Mouse (Mus musculus): ENCODE data around the gene Crebrf. TPM values are rescaled to one million over a fixed set of nuclear protein-coding genes. Genes with fewer than 3 reads are reported as not detected.

Crebrf gene
- polyA plus RNA-seq, 1 experiment: 0.47 TPM

- Histone ChIP-seq H3K4me3 (ENCODE audit: insufficient read depth, poor library complexity, severe bottlenecking) (no peak overlapping the region), H3K27me3 (ENCODE audit: control insufficient read depth, insufficient read depth, insufficient read length) (no peaks in the 10 kb centered on the region), H3K36me3 (ENCODE audit: control insufficient read depth, insufficient read depth) (peaks cover 6% of the 10 kb centered on the region), H3K79me3 (ENCODE audit: low read depth) (peaks cover 3% of the 10 kb centered on the region), H3K79me2 (ENCODE audit: control insufficient read depth, insufficient read depth) (peaks cover 15% of the 10 kb centered on the region), H3ac (ENCODE audit: control insufficient read depth, insufficient read length, low read depth) (no peak overlapping the region)
- no peak for TF ChIP-seq USF1 (IDR thresholded peaks at IDR 0.05; ENCODE audit: low read depth)
- no peak for TF ChIP-seq MYOG (IDR thresholded peaks at IDR 0.05; ENCODE audit: control insufficient read depth, extremely low read depth, insufficient read length)
- TF ChIP-seq CTCF (IDR thresholded peaks at IDR 0.05; ENCODE audit: control insufficient read depth, insufficient read depth, insufficient read length): no peak
- TF ChIP-seq FOSL1 (IDR thresholded peaks at IDR 0.05; ENCODE audit: insufficient read depth, low read length, poor library complexity, severe bottlenecking): no peak
- no peak for TF ChIP-seq CEBPB (IDR thresholded peaks at IDR 0.05; ENCODE audit: low read depth)
- TF ChIP-seq MYOD1 (IDR thresholded peaks at IDR 0.05; ENCODE audit: control insufficient read depth, insufficient read length, low read depth): no peak
- TF ChIP-seq MAX (IDR thresholded peaks at IDR 0.05): no peak
Observed at GRCm38 (mm10) chr17:26691110-26691509, 24.3 kb upstream of the Crebrf start.

DNA sequence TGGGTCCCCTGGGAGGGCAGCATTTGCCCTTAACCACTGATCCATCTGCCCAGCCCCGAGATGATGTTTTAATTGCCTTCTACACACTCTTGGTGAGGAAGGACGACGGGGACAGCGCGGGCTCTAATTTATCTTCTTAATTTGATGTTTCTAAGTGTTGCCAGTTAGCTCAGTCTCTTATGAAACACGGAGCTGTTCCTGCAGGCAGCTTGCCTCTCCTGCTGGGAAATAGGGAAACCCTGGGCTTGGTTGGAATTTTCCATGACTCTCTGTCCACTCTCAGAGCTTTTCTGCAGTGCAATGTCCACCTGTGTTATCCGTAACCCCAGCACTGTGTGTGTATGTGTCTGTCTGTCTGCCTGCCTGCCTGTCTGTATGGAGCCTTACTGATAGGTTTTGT lies 22.0 kb upstream of the Crebrf start:
- Histone ChIP-seq H3K79me3 (ENCODE audit: low read depth) (peaks cover 2% of the 10 kb centered on the region), H3K27me3 (ENCODE audit: control insufficient read depth, insufficient read depth, insufficient read length) (no peaks in the 10 kb centered on the region), H3K4me3 (ENCODE audit: insufficient read depth, poor library complexity, severe bottlenecking) (no peak overlapping the region), H3ac (ENCODE audit: control insufficient read depth, insufficient read length, low read depth) (no peak overlapping the region), H3K79me2 (ENCODE audit: control insufficient read depth, insufficient read depth) (peaks cover 8% of the 10 kb centered on the region), H3K36me3 (ENCODE audit: control insufficient read depth, insufficient read depth) (peaks cover 25% of the 10 kb centered on the region)
- TF ChIP-seq CEBPB (IDR thresholded peaks at IDR 0.05; ENCODE audit: low read depth) (no peak), MYOD1 (IDR thresholded peaks at IDR 0.05; ENCODE audit: control insufficient read depth, insufficient read length, low read depth) (no peak), MYOG (IDR thresholded peaks at IDR 0.05; ENCODE audit: control insufficient read depth, extremely low read depth, insufficient read length) (no peak), FOSL1 (IDR thresholded peaks at IDR 0.05; ENCODE audit: insufficient read depth, low read length, poor library complexity, severe bottlenecking) (no peak), MAX (IDR thresholded peaks at IDR 0.05) (no peak), USF1 (IDR thresholded peaks at IDR 0.05; ENCODE audit: low read depth) (no peak), CTCF (IDR thresholded peaks at IDR 0.05; ENCODE audit: control insufficient read depth, insufficient read depth, insufficient read length) (no peak)

- no peak overlapping the region for H3K4me3 ChIP-seq (ENCODE audit: insufficient read depth, poor library complexity, severe bottlenecking)
- peaks cover 30% of the 10 kb centered on the region for H3K36me3 ChIP-seq (ENCODE audit: control insufficient read depth, insufficient read depth)
- no peak overlapping the region for H3ac ChIP-seq (ENCODE audit: control insufficient read depth, insufficient read length, low read depth)
- peaks cover 2% of the 10 kb centered on the region for H3K79me2 ChIP-seq (ENCODE audit: control insufficient read depth, insufficient read depth)
- peaks cover 2% of the 10 kb centered on the region for H3K79me3 ChIP-seq (ENCODE audit: low read depth)
- H3K27me3 ChIP-seq (ENCODE audit: control insufficient read depth, insufficient read depth, insufficient read length): no peaks in the 10 kb centered on the region
- no peak for TF ChIP-seq MAX (IDR thresholded peaks at IDR 0.05)
Observed at GRCm38 (mm10) chr17:26694171-26694570, 21.3 kb upstream of the Crebrf start.

DNA sequence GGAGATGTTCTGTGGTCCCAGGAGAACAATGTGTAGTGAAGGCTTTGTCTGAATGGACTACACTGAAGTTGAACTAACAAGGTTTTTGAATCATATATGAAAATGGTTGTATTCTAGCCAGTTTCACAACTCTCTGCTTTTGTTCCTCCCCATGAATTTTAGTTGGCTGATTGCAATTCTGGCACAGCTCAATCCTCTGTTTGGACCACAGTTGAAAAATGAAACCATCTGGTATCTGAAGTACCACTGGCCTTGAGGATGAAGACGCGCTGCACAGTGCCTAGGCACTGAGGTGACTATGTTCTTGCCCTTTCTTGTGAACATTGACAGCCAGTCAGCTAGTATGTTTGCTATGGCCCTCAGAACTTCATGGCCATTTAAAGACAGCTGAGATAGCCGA lies 20.3 kb upstream of the Crebrf start:
- TF ChIP-seq MYOG (IDR thresholded peaks at IDR 0.05; ENCODE audit: control insufficient read depth, extremely low read depth, insufficient read length) (no peak), CEBPB (IDR thresholded peaks at IDR 0.05; ENCODE audit: low read depth) (no peak), MYOD1 (IDR thresholded peaks at IDR 0.05; ENCODE audit: control insufficient read depth, insufficient read length, low read depth) (no peak), MAX (IDR thresholded peaks at IDR 0.05) (no peak), USF1 (IDR thresholded peaks at IDR 0.05; ENCODE audit: low read depth) (no peak), FOSL1 (IDR thresholded peaks at IDR 0.05; ENCODE audit: insufficient read depth, low read length, poor library complexity, severe bottlenecking) (no peak), CTCF (IDR thresholded peaks at IDR 0.05; ENCODE audit: control insufficient read depth, insufficient read depth, insufficient read length) (no peak)
- Histone ChIP-seq H3ac (ENCODE audit: control insufficient read depth, insufficient read length, low read depth) (no peak overlapping the region), H3K36me3 (ENCODE audit: control insufficient read depth, insufficient read depth) (peaks cover 37% of the 10 kb centered on the region), H3K4me3 (ENCODE audit: insufficient read depth, poor library complexity, severe bottlenecking) (no peak overlapping the region), H3K27me3 (ENCODE audit: control insufficient read depth, insufficient read depth, insufficient read length) (no peaks in the 10 kb centered on the region), H3K79me3 (ENCODE audit: low read depth) (peaks cover 2% of the 10 kb centered on the region), H3K79me2 (ENCODE audit: control insufficient read depth, insufficient read depth) (no peaks in the 10 kb centered on the region)

GRCm38 (mm10) chr17:26698846-26699245 lies 16.6 kb upstream of the Crebrf start:
- H3ac ChIP-seq (ENCODE audit: control insufficient read depth, insufficient read length, low read depth): no peak overlapping the region
- no peaks in the 10 kb centered on the region for H3K79me3 ChIP-seq (ENCODE audit: low read depth)
- H3K27me3 ChIP-seq (ENCODE audit: control insufficient read depth, insufficient read depth, insufficient read length): no peaks in the 10 kb centered on the region
- H3K79me2 ChIP-seq (ENCODE audit: control insufficient read depth, insufficient read depth): no peaks in the 10 kb centered on the region
- H3K4me3 ChIP-seq (ENCODE audit: insufficient read depth, poor library complexity, severe bottlenecking): no peak overlapping the region
- peaks cover 50% of the 10 kb centered on the region for H3K36me3 ChIP-seq (ENCODE audit: control insufficient read depth, insufficient read depth)
- TF ChIP-seq CTCF (IDR thresholded peaks at IDR 0.05; ENCODE audit: control insufficient read depth, insufficient read depth, insufficient read length) (no peak), MYOD1 (IDR thresholded peaks at IDR 0.05; ENCODE audit: control insufficient read depth, insufficient read length, low read depth) (no peak), CEBPB (IDR thresholded peaks at IDR 0.05; ENCODE audit: low read depth) (no peak), MAX (IDR thresholded peaks at IDR 0.05) (no peak), MYOG (IDR thresholded peaks at IDR 0.05; ENCODE audit: control insufficient read depth, extremely low read depth, insufficient read length) (no peak), USF1 (IDR thresholded peaks at IDR 0.05; ENCODE audit: low read depth) (no peak), FOSL1 (IDR thresholded peaks at IDR 0.05; ENCODE audit: insufficient read depth, low read length, poor library complexity, severe bottlenecking) (no peak)

- H3K27me3 ChIP-seq (ENCODE audit: control insufficient read depth, insufficient read depth, insufficient read length): no peaks in the 10 kb centered on the region
- H3K79me3 ChIP-seq (ENCODE audit: low read depth): no peaks in the 10 kb centered on the region
- no peak overlapping the region for H3ac ChIP-seq (ENCODE audit: control insufficient read depth, insufficient read length, low read depth)
- H3K4me3 ChIP-seq (ENCODE audit: insufficient read depth, poor library complexity, severe bottlenecking): no peak overlapping the region
- H3K36me3 ChIP-seq (ENCODE audit: control insufficient read depth, insufficient read depth): peaks cover 50% of the 10 kb centered on the region
- no peaks in the 10 kb centered on the region for H3K79me2 ChIP-seq (ENCODE audit: control insufficient read depth, insufficient read depth)
- no peak for TF ChIP-seq USF1 (IDR thresholded peaks at IDR 0.05; ENCODE audit: low read depth)
- TF ChIP-seq MYOG (IDR thresholded peaks at IDR 0.05; ENCODE audit: control insufficient read depth, extremely low read depth, insufficient read length): no peak
- no peak for TF ChIP-seq CEBPB (IDR thresholded peaks at IDR 0.05; ENCODE audit: low read depth)
- no peak for TF ChIP-seq CTCF (IDR thresholded peaks at IDR 0.05; ENCODE audit: control insufficient read depth, insufficient read depth, insufficient read length)
- TF ChIP-seq MAX (IDR thresholded peaks at IDR 0.05): no peak
- TF ChIP-seq FOSL1 (IDR thresholded peaks at IDR 0.05; ENCODE audit: insufficient read depth, low read length, poor library complexity, severe bottlenecking): no peak
- no peak for TF ChIP-seq MYOD1 (IDR thresholded peaks at IDR 0.05; ENCODE audit: control insufficient read depth, insufficient read length, low read depth)
Observed at GRCm38 (mm10) chr17:26699819-26700616, 15.4 kb upstream of the Crebrf start.
